9 mouse cellular contexts compared by ENCODE assay signal in the genomic region with DNA sequence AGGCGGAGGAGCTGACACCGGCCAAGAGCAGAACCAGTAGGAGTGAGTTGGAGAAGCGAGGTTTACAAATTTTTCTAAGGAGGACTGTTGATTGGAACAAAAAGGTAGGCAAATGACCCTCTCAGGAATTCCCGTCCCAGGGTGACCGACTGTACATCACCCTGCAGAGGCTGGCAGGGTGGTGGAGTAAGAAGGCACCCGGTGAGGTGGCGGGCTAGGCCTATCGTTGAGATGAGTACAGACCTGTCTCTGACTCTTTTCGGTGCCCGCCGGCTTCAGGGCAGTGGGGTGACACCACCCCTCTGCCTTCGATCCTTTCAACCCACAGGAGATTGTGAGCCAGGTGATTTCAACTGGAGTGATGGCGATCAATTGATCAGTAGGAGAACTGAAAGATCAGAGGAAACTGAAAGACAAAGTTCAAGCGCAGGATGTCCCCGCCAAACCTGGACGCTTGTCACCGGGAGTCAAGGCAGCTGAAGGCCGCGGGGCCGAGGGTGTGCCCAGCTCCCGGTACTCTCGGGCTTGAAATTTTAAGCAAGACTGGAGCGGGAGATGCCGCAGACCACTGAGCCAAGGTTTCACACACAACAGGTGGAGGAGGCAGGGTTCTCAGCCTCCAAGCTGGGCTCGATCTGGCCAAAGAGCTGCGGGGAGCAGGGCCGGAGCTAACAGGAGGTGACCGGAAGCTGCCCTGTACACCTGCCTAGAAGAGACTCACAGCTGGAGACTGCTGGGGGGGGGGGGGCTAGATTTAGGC. TPM values are rescaled to one million over a fixed set of nuclear protein-coding genes. Genes with fewer than 3 reads are reported as not detected.
DNase-seq lines count a peak whose midpoint lies in the region; ATAC-seq lines count a peak whose summit lies in the region.
"Had no signal": no experiment of that assay in that cellular context is flagged by ENCODE, and none has a peak within 500 bp of the region (broad histone marks: within the 10 kb centered on the region; RNA-seq: fewer than 3 reads in every experiment).

No protein-coding gene starts in this region.

- peaks cover 47% of the 10 kb centered on the region for H3K4me1 ChIP-seq in embryonic facial prominence, embryonic 10.5 days
- peaks cover 21% of the 10 kb centered on the region for H3K4me1 ChIP-seq in hindbrain, embryonic 15.5 days (replicated peaks)

- H3K4me3 ChIP-seq in embryonic facial prominence, embryonic 10.5 days: peak overlapping the region; percentile 30
- peak overlapping the region; percentile 13; the same call in 1 of the 2 replicates for H3K4me3 ChIP-seq in hindbrain, embryonic 15.5 days
- H3K4me3 ChIP-seq: heart, adult 2 months had no signal

- WGBS in embryonic facial prominence, embryonic 10.5 days: under 1% methylated on average over 28 of the region's 28 CpGs
- WGBS in hindbrain, embryonic 15.5 days: 2% methylated on average over 28 of the region's 28 CpGs

- H3K36me3 ChIP-seq in embryonic facial prominence, embryonic 10.5 days (replicated peaks): no peaks in the 10 kb centered on the region
- H3K36me3 ChIP-seq in hindbrain, embryonic 15.5 days: no peaks in the 10 kb centered on the region

- ATAC-seq in hindbrain, embryonic 15.5 days (ENCODE audit: low FRiP score, low read depth): no peak

- H3K4me2 ChIP-seq in hindbrain, embryonic 15.5 days: peak overlapping the region; percentile 34

- H3K9ac ChIP-seq in hindbrain, embryonic 15.5 days: no peak overlapping the region; the same call in 1 of the 2 replicates
- H3K9ac ChIP-seq: liver, embryonic 14.5 days had no signal

- DNase-seq in embryo, embryonic 10 days (ENCODE audit: low spot score): peak; percentile 25
- DNase-seq in embryonic facial prominence, embryonic 10.5 days (ENCODE audit: low spot score): peak; percentile 67
- DNase-seq in neural tube, embryonic 10.5 days (ENCODE audit: extremely low spot score, low spot score): peak; percentile 75
- no peak for DNase-seq in kidney, postnatal 25 days
- DNase-seq in left cerebral cortex, adult 11 months (ENCODE audit: low spot score): no peak
- no peak for DNase-seq in thymus, postnatal 0 days (ENCODE audit: low spot score)
- DNase-seq: heart, adult 2 months had no signal

- H3K27me3 ChIP-seq in embryonic facial prominence, embryonic 10.5 days (replicated peaks; ENCODE audit: low read depth, poor library complexity, severe bottlenecking): peaks cover 99% of the 10 kb centered on the region
- peaks cover 70% of the 10 kb centered on the region for H3K27me3 ChIP-seq in hindbrain, embryonic 15.5 days

- H3K27ac ChIP-seq in embryonic facial prominence, embryonic 10.5 days (replicated peaks): no peak overlapping the region; the same call in 1 of the 2 replicates
- H3K27ac ChIP-seq in hindbrain, embryonic 15.5 days (replicated peaks): 0 out of 2 replicates have a peak overlapping the region, but pooled peaks have one; percentile 11
- H3K27ac ChIP-seq: heart, adult 2 months; liver, embryonic 14.5 days had no signal

- H3K9me3 ChIP-seq in embryonic facial prominence, embryonic 10.5 days: no peaks in the 10 kb centered on the region
- H3K9me3 ChIP-seq in hindbrain, embryonic 15.5 days: no peaks in the 10 kb centered on the region

RNA-seq across cellular contexts. Expression of gene Pax3, which starts 4.5 kb away (rescaled TPM):
- 16.6 and 17.7 TPM in 2 replicates for polyA plus RNA-seq in embryonic facial prominence, embryonic 10.5 days (2016; fragmentation: Nextera tagmentation; extraction: Ambion mirVana)
- polyA plus RNA-seq in hindbrain, embryonic 15.5 days (2015; fragmentation: Nextera tagmentation; extraction: Ambion mirVana): 14.0 and 16.3 TPM in 2 replicates
- polyA plus RNA-seq in thymus, postnatal 0 days (2015; fragmentation: Nextera tagmentation; extraction: Ambion mirVana): 0.04 TPM in 1 of 2 replicates, not detected in the other
- polyA plus RNA-seq: liver, embryonic 14.5 days had no signal

Comparison
In these comparisons a context has a peak if more than half of its experiments do, and no peak if none do; other contexts are left out.
1. DNase-seq: peak in embryo, embryonic 10 days (single experiment), embryonic facial prominence, embryonic 10.5 days (single experiment) and neural tube, embryonic 10.5 days (single experiment); none in kidney, postnatal 25 days (0 of 2), left cerebral cortex, adult 11 months (single experiment) and thymus, postnatal 0 days (single experiment).
2. RNA of gene Pax3, which starts 4.5 kb away (polyA plus RNA-seq): 16.6 to 17.7 TPM in embryonic facial prominence, embryonic 10.5 days and 14.0 to 16.3 TPM in hindbrain, embryonic 15.5 days; 0.04 TPM in thymus, postnatal 0 days; every median in the first group is over 10 times any median in the second.